Mouse (Mus musculus): ENCODE results near the gene Mslnl. TPM values are rescaled to one million over a fixed set of nuclear protein-coding genes. Genes with fewer than 3 reads are reported as not detected.

Mslnl gene
- total and polyA plus RNA-seq, 2 experiments from 2014 or later, result not detected

- no peaks in the 10 kb centered on the region for H3K27me3 ChIP-seq (ENCODE audit: insufficient read depth, low read length)
- ATAC-seq (ENCODE audit: low FRiP score) (no peak), DNase-seq (ENCODE audit: low spot score) (no peak)
- H3K27ac ChIP-seq (ENCODE audit: low read depth, low read length), result 0 out of 2 replicates have a peak overlapping the region, but pooled peaks have one; percentile 62
- H3K9ac ChIP-seq (replicated peaks; ENCODE audit: low read length, poor library complexity, severe bottlenecking), result peak overlapping the region; percentile 69; the same call in 1 of the 2 replicates
- WGBS, result 80% methylated on average over 15 of the region's 15 CpGs
- H3K4me3 ChIP-seq (ENCODE audit: low read depth, low read length), result peak overlapping the region; percentile 73
- H3K36me3 ChIP-seq (ENCODE audit: insufficient read depth, low read length), result peaks cover 45% of the 10 kb centered on the region
- peaks cover 11% of the 10 kb centered on the region for H3K4me1 ChIP-seq (ENCODE audit: insufficient read depth, low read length)
- TF ChIP-seq CTCF (IDR thresholded peaks at IDR 0.05), result no peak
- no peaks in the 10 kb centered on the region for H3K9me3 ChIP-seq (ENCODE audit: low read length)
- peak overlapping the region; percentile 86 for H3K4me2 ChIP-seq (ENCODE audit: low read depth, low read length, poor library complexity, severe bottlenecking)
These were observed 48.2 kb downstream of the Mslnl start for GRCm38 (mm10) chr17:25783861-25784574.

DNA sequence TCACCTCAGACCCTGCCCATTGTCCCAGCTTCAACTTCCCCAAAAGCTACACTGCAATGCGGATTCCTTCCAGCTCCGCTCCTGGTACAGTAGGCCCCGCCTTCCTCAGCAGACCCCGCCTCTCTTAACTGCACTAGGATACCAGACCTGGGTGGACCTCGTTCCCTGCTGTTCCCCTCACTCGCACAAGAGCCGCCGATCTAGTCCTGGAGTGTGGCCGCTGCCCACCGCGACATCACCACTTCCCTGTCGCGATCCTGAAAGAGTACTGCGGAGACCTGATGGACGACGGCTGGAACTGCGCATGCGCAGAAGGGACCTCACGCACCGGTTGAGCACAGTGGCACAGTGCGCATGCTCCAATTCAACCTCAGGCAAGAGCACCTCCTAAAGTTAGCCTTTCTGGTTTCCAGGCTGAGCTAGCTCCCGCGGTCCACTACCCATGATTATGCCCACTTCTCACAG is 49.5 kb downstream of the Mslnl start, which contains the start of gene Haghl:
TSS of gene Haghl (minus strand) at position 393 of the 465 bp plus-strand sequence.
- H3K27me3 ChIP-seq (ENCODE audit: insufficient read depth, low read length), result no peaks in the 10 kb centered on the region
- TF ChIP-seq CTCF (IDR thresholded peaks at IDR 0.05), result peak; percentile 29
- peak within 1 kb of the TSS; percentile 69 for H3K9ac ChIP-seq (replicated peaks; ENCODE audit: low read length, poor library complexity, severe bottlenecking)
- H3K27ac ChIP-seq (ENCODE audit: low read depth, low read length), result peak within 1 kb of the TSS; percentile 62
- DNase-seq (ENCODE audit: low spot score) (peak; percentile 97), ATAC-seq (ENCODE audit: low FRiP score) (peak; percentile 84)
- H3K4me2 ChIP-seq (ENCODE audit: low read depth, low read length, poor library complexity, severe bottlenecking), result peak within 1 kb of the TSS; percentile 86
- H3K4me1 ChIP-seq (ENCODE audit: insufficient read depth, low read length), result peaks cover 11% of the 10 kb centered on the region
- under 1% methylated on average over 23 of the region's 23 CpGs for WGBS
- H3K36me3 ChIP-seq (ENCODE audit: insufficient read depth, low read length), result peaks cover 51% of the 10 kb centered on the region
- H3K9me3 ChIP-seq (ENCODE audit: low read length), result no peaks in the 10 kb centered on the region
- peak within 1 kb of the TSS; percentile 73 for H3K4me3 ChIP-seq (ENCODE audit: low read depth, low read length)

DNA sequence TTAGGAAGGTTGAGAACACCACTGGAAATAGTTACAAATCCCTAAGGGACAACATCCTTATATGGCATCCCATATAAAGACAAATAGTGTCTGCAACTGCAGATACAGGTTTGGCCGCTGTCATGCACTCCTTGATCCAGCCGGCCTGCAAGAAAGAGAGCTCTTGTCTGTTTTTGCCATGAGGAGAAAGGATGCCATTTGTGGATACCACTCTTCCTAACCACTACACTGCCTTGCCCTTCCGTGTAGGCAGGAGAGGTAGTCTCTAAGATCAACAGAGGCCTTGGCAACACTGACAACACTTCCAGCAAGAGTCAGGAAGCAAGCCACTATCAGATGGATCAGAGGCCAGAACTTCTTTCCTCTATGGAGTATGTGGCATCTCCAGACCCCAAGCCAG is 50.4 kb downstream of the Mslnl start, which contains the start of gene Ccdc78:
TSS of gene Ccdc78 (plus strand) at position 301 of the 400 bp plus-strand sequence.
- peaks cover 17% of the 10 kb centered on the region for H3K4me1 ChIP-seq (ENCODE audit: insufficient read depth, low read length)
- H3K9me3 ChIP-seq (ENCODE audit: low read length), result no peaks in the 10 kb centered on the region
- peak within 1 kb of the TSS; percentile 69 for H3K9ac ChIP-seq (replicated peaks; ENCODE audit: low read length, poor library complexity, severe bottlenecking)
- DNase-seq (ENCODE audit: low spot score) (no peak), ATAC-seq (ENCODE audit: low FRiP score) (no peak)
- H3K4me3 ChIP-seq (ENCODE audit: low read depth, low read length), result peak within 1 kb of the TSS; percentile 73
- no peak for TF ChIP-seq CTCF (IDR thresholded peaks at IDR 0.05)
- H3K27ac ChIP-seq (ENCODE audit: low read depth, low read length), result peak within 1 kb of the TSS; percentile 62
- peaks cover 42% of the 10 kb centered on the region for H3K36me3 ChIP-seq (ENCODE audit: insufficient read depth, low read length)
- no peaks in the 10 kb centered on the region for H3K27me3 ChIP-seq (ENCODE audit: insufficient read depth, low read length)
- peak within 1 kb of the TSS; percentile 86 for H3K4me2 ChIP-seq (ENCODE audit: low read depth, low read length, poor library complexity, severe bottlenecking)
- 83% methylated on average over 3 of the region's 3 CpGs for WGBS

DNA sequence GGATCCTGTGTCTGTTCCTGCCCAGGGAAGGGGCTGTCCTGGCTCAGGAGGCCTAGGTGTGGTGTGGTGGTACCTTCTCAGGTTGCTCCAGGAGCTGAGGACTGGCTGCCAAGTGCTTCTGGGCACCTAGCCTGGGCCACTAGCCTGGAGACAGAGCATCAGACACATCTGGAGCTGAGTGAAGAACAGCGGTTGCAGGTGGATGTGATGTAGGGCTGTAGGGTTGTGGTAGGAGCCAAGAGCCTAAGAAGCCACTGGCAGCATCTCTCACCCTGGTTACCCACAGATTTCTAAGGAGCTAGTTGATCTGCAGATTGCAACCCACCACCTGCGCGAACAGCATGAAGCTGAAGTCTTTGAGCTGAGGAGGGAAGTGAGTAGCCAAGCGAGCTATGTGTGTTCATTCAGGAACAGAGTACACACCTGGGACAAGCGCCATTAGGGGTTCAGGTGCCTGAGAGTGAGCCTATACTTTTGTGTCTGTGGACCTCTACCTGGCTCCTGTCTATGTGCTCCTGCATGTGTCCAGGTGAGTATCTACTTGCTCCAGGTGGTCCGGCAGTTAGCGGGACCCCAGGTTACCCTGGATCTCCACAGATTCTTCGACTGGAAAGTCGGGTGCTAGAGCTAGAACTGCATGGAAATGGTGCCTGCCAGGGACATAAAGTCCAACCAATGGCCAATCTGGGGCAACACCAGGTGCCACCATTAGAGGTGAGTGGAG is 51.1 kb downstream of the Mslnl start:
- Histone ChIP-seq H3K27ac (ENCODE audit: low read depth, low read length) (no peak overlapping the region), H3K4me1 (ENCODE audit: insufficient read depth, low read length) (peaks cover 17% of the 10 kb centered on the region), H3K4me2 (ENCODE audit: low read depth, low read length, poor library complexity, severe bottlenecking) (no peak overlapping the region), H3K36me3 (ENCODE audit: insufficient read depth, low read length) (peaks cover 36% of the 10 kb centered on the region), H3K27me3 (ENCODE audit: insufficient read depth, low read length) (no peaks in the 10 kb centered on the region), H3K9ac (replicated peaks; ENCODE audit: low read length, poor library complexity, severe bottlenecking) (no peak overlapping the region), H3K4me3 (ENCODE audit: low read depth, low read length) (no peak overlapping the region), H3K9me3 (ENCODE audit: low read length) (no peaks in the 10 kb centered on the region)
- no peak for TF ChIP-seq CTCF (IDR thresholded peaks at IDR 0.05)
- DNase-seq (ENCODE audit: low spot score), result no peak
- no peak for ATAC-seq (ENCODE audit: low FRiP score)
- 90% methylated on average over 9 of the region's 9 CpGs for WGBS

- Histone ChIP-seq H3K4me3 (ENCODE audit: low read depth, low read length) (peak overlapping the region; percentile 84), H3K27ac (ENCODE audit: low read depth, low read length) (peak overlapping the region; percentile 90), H3K4me2 (ENCODE audit: low read depth, low read length, poor library complexity, severe bottlenecking) (peak overlapping the region; percentile 87), H3K9me3 (ENCODE audit: low read length) (no peaks in the 10 kb centered on the region), H3K27me3 (ENCODE audit: insufficient read depth, low read length) (0 out of 2 replicates have a peak, but pooled peaks cover 1% of the 10 kb centered on the region), H3K9ac (replicated peaks; ENCODE audit: low read length, poor library complexity, severe bottlenecking) (peak overlapping the region; percentile 79), H3K36me3 (ENCODE audit: insufficient read depth, low read length) (peaks cover 15% of the 10 kb centered on the region; the same call in 1 of the 2 replicates), H3K4me1 (ENCODE audit: insufficient read depth, low read length) (peaks cover 16% of the 10 kb centered on the region; the same call in 1 of the 2 replicates)
- peak; percentile 33 for TF ChIP-seq CTCF (IDR thresholded peaks at IDR 0.05)
- DNase-seq (ENCODE audit: low spot score) (peak; percentile 48), ATAC-seq (ENCODE audit: low FRiP score) (0 out of 2 replicates have a peak, but pooled peaks have one; percentile 2)
- 26% methylated on average over 19 of the region's 19 CpGs for WGBS
These were observed 55.5 kb downstream of the Mslnl start for GRCm38 (mm10) chr17:25791320-25791842.
